Mouse (Mus musculus) embryo, embryonic 10 days (tissue): Measurements from ENCODE around the gene Abcg4.
"Not testable (repeated sequence)": the region's sequence is repeated elsewhere in the genome, so short reads cannot be mapped to it uniquely, and the experiment has no call there.

Experiments
- DNase-seq: peaks from one replicate; pipeline ENCODE4 v3.0.0-alpha.2; 2015; ENCODE audit warnings: low spot score

The Abcg4 gene

DNA sequence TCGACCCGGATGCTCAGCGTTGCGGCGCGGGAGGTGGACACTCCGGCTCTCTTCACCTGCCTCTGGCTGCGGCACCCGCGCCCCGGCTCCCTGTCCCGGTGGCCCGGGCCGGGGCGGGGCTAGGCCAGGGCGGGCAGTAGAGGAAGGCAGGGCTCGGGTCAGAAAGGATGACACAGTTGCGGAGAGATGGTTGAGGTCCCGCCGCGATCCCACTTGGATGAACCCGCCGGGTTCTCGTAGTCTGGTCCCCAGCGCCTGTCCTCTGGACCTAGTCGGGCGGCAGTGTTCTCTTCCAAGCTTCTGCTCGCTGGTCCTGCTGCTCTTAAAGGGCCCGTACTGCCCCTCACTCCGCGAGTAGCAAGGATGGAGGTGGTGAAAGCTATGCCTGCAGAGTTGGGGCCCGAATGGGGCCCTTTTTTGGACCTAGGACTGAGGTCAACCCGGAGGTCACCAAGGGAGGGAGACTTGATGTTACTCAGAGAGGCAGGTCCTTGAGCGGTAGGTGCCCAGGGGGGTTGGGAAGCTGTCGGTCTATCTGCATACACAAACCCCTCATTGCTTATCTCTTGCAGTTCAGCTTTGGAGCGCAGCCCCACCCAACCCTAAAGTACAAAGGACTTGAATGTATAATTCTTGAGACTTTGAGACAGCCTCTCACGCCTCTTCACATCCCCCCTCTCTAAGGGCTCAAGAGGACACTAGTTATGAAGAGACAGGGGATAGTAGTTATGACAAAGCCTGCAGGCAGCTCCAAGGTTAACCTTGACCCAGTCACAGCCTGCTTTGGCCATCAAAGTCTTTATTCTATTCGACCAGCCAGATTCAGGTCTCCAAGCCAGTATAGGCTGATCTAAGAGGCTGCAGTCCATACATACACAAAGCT is at the start of gene Abcg4:
TSS of gene Abcg4 (minus strand) at position 540 of the 883 bp plus-strand sequence.
- peak; percentile 51 for DNase-seq

DNA sequence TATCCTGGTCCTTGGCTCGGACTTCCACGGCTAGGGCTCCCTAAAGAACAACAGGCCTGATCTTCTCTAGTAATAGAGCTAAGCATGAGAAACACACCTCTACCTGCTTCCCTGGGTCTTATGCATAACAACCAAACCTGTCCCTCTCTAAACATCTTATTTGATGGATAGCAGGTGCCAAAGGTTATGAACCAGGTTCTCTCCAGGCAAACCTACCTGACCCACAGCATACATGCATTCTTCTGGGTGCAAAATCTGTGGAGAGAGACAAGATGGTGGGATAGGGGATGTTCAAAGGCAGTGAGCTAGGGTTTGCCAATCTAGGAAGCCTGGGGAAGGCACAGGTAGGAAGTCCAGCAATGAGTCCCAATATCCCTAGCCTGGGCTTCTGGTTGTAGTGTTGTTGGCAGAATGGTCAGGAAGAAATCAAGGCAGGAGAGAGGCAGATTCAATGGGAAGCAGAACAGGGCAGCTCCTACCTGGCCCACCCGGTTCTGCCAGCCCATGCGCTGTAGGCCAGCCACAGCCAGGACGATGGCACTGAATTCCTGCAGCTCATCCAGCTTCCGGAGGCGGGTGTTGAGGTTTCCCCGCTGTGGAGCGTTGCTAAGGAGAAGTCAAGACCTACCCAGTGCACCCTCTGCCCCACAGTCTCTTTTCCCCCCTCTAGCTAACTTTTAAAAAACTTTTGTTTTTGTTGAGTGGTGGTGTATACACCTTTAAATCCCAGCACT is 49.2 kb upstream of the Abcg4 start:
- peak; percentile 19 for DNase-seq

DNA sequence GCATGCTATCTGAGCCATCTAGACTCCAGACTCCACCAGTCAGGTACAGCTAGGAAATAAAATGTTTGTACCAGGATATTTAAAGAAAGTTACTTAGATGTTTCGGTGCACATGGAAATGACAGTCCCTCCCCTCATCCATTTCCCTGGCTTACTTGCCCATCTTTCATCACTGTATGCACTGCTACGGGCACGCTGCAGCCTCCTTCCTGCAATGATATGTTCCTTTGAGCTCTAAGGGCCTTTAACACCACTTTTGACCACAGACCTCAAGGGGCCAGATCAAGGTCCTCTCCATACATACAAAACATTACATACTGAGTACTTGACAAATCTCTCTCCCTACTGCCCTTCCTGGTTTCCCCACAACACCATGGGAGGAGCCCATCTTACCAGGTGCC is 48.5 kb upstream of the Abcg4 start:
- DNase-seq: peak; percentile 24

DNA sequence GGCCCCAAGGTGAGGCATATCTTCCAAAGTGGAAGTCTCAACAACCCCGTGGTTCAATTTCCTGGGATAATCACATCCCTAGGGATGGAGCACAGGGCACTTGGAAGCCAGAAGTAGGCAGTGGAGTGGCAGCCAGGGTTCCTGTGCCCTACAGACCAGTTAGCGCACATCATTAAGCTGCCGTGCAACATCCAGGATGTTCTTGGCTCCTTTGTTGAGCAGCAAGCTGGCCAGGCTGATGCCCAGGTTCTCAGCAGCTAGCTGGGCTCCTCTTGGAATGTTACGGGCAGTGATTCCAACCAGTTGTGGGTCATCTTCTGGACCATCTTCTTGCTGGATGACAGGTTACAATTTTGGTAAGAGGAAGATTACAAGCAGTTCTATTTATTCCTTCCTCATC is 48.1 kb upstream of the Abcg4 start:
- DNase-seq: not testable (repeated sequence)

DNA sequence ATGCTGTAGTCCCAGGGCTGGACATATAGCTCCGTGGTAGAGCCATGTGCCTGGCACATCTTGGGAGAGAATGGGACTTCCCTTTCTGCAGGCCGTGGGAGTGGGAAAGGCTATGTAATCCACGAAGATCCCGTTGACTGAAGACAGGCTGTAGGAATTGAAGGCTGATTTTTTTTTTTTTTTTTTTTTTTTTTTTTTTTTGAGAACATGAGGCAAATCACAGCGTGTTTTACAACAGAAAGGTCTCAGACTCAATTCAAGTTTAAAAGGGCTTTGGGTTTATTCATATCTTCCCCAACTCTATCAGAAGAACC is 47.6 kb upstream of the Abcg4 start:
- DNase-seq: peak; percentile 20

DNA sequence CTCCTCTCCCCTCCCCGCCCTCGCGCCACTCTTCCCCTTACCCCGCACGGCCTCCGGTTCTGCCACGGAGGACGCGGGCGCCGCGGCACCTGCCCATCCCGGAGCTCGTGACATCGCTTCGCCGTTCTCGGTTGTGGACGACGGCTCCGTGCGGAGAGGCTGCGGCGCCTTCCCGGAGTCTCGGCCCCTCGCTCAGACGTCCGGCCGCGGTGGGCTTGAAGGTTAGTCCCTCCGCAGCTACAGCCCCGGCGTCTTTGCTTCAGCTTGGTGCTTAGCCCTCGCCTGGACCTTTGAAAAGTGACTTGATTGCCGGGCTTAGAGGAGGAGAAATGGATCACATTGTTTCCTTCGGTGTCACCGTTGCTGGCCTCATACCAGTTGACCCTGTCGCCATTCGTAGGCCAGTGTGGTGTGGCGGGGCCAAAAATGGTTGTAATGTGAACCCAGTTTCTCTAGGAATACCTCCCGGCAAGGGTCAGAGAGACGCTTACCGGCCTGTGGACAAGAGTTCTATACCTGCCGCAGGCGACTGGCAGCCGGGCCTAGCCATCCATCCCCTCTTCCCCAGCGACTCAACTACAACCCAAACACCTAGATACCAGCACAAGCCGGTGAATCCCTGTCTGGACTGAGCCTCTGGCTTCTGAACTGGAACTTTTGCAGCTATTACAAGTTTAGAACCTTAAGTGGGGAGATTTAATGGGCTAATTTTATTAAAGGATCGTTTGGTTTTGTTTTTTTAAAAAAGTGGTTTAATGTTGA is 47.1 kb upstream of the Abcg4 start:
- peak; percentile 62 for DNase-seq

DNA sequence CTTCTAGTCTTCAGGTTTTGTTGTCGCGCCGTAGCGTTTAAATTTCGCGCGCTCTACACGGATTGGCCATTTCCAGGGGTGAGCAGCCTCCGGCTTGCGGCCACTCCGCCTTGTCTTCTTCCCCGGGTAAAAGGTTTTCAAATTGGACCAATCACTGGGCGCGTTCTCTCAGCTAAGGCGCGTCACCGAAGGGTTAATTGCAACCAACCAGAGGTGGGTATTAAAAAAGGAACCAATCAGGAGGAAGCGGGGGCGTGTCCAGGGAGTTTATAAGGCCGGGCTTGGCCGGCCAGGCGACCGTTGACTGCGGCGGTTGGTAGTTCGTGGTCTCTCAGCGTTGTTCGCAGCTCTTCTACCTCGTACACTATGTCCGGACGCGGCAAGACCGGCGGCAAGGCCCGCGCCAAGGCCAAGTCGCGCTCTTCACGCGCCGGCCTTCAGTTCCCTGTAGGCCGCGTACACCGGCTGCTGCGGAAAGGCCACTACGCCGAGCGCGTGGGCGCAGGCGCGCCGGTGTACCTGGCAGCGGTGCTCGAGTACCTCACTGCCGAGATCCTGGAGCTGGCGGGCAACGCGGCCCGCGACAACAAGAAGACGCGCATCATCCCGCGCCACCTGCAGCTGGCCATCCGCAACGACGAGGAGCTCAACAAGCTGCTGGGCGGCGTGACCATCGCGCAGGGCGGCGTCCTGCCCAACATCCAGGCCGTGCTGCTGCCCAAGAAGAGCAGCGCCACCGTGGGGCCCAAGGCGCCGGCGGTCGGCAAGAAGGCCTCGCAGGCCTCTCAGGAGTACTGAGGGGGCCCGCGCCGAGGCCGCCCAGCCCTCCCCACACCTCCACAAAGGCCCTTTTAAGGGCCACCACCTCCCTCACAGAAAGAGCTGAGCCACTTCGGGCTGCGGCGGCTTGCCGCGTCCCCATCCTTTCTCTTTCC is 46.2 kb upstream of the Abcg4 start, which contains the start of gene H2afx:
TSS of gene H2afx (plus strand) at position 299 of the 935 bp plus-strand sequence.
- peak; percentile 98 for DNase-seq

DNA sequence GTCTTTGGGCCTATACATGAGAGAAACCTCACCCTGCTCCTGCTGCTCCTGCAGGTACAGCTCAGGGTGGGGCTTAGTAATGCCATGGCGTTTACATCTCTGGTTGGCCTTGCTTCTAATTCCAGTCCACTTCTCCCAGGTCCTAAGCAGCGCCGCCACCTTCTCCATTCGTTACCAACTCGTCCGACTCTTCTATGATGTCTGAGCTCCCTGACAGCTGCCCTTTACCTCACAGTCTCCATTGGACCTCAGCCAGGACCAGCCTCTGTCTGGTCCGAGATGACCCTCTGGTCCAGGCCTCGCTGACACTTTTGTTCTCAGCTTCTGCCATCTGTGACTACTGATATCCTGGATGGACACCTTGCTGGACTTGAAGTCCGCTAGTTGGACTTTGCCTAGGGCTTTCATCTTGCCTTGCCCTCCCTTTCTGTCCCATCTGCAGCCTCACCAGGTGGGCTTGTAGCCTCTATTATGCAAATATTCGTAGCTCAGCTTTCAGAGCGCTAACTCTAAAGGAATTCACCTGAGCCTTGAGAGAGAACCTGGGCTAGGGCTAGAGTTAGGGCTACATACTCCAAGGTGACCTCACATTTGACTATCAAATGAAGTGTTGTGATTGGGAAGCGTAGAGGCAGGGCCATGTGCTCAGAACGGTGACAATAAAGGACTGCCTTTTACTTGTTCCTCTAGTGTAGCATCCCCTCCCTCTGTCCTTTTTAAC is 44.7 kb upstream of the Abcg4 start:
- DNase-seq: no peak

DNA sequence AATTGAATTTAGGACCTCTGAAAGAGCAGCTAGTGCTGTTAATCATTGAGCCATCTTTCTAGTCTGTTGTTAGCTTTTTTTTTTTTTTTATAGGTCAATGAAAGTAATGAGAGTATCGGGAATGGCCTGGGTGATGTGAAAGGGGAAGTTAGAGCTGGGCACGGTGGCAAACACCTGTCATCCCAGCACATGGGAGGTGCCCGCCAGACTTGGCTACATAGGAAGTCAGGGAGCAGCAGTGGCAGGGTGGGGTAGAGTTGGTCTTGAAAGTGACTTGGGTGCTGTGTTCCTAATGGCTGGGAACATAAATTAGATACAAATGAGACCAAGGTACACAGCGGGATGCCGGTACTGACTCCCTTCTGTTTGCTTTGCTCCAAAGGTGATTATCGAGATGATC is 42.3 kb upstream of the Abcg4 start:
- DNase-seq: no peak

DNA sequence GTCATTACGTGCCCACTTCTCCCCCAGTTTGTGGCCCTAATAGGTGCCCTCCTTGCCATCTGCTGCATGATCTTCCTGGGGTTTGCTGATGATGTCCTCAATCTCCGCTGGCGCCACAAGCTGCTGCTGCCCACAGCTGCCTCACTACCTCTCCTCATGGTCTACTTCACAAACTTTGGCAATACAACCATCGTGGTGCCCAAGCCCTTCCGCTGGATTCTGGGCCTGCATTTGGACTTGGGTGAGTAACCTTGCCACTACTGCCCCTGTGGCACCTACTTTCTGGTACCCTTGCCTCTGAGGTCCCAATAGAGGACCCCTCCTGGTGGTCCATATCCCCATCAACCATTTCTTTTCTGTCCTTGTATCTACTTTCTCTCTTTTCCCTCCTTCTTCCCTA is 39.5 kb upstream of the Abcg4 start:
- no peak for DNase-seq

DNA sequence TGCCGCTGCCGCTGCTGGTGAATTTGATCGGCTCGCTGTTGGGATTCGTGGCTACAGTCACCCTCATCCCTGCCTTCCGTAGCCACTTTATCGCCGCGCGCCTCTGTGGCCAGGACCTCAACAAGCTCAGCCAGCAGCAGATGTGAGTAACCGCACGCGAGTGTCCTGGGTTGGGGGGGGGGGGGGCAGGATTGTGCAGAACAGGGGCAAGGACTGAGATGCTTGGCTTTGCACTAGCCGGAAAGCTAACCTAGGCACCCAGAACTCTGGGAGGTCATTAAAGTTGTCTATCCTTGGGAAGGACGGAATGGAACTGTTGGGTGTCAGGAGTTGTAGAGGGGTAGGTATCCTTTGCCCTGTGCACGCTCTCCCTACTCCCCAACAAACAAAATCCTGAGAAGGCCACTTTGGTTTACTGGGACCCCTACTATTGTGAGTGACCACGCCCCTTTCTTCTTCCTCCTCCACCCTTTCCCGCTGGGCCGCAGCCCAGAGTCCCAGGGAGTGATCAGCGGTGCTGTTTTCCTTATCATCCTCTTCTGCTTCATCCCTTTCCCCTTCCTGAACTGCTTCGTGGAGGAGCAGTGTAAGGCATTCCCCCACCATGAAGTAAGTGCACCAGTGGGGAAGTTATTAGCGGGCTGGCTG is 38.8 kb upstream of the Abcg4 start:
- peak; percentile 78 for DNase-seq

DNA sequence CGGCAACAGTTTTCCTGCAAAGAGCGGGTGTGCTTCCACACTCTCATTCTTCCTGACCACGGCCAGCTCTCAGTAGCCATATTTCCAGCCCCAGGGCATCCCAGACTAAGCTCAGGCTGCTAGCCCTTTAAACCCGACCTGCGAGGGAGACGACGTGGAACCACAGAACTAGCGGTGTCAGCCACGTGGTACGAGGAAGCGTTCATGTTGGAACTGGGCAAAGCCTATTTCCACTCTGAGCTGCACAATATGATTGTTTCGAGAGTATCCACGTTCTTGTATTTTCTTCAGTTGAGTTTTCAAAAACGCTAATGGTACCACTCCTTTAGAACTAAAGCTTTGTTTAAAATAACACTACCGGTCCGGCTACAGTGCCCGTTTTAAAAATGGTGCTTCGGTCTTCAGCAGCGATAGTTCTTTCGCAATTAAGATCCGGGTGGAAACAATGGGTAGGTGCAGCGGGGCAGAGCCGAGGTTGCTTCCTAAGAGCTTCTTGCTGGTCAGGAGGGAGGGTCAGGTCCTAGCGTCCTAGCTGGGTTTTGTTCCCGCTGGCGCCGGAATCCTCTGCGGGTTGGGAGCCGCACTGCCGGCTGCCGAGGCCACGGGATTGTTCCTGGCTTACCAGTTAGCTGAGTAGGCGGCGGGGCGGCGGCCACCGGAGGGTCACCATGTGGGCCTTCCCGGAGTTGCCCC is 38.1 kb upstream of the Abcg4 start:
- DNase-seq: peak; percentile 93

DNA sequence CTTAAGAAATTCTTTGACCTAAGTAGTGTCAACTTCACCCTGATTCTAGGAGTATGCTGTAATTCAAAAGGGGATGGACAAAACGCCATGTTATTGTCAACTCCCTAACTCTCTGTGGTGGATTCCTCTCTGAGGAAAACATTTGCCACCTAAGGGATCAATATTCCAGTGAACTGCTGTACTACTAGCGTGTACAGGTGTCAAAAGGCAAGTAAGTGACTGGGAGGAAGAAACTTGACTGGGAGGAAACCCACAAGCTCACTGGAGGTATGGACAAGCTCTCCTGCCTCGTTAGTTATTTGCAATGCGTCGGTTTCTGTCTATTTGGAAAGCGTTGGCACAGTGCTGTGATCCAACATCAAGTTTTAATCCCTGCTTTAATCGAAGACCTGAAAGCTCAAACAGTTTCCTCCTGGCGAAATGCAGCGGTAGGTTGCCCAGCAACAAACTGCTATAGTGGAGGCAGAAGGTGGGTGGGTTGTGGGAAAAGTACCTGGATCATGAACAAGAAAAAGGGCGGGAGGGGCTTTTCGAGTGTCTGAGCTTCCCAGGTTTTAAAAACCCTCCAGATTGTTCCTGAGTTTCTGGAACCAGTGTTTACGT is 37.5 kb upstream of the Abcg4 start, which contains the start of gene Dpagt1:
TSS of gene Dpagt1 (plus strand) at position 252 of the 603 bp plus-strand sequence.
- no peak for DNase-seq

DNA sequence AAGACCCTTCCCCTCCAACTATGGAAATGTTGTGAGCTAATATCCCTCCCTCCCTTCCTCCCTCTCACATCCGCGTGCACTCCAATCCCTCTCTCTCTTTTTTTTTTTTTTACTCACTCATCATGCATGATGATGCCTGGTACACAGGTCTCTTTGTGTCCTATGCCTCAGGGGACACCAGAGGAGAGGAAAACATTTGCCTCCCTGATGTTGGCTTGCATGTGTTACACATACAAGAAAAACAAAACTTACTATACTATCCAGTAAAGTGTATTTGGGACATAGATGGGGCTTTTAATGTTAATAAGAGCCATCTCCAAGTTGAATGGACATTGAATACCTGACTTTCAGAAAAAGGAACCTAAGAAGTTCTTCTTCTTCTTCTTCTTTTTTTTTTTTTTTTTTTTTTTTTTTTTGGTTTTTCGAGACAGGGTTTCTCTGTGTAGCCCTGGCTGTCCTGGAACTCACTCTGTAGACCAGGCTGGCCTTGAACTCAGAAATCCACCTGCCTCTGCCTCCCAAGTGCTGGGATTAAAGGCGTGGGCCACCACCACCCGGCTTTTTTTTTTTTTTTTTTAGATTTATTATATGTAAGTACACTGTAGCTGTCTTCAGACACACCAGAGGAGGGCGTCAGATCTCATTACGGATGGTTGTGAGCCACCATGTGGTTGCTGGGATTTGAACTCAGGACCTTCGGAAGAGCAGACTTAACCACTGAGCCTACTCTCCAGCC is 36.8 kb upstream of the Abcg4 start:
- DNase-seq: not testable (repeated sequence)

DNA sequence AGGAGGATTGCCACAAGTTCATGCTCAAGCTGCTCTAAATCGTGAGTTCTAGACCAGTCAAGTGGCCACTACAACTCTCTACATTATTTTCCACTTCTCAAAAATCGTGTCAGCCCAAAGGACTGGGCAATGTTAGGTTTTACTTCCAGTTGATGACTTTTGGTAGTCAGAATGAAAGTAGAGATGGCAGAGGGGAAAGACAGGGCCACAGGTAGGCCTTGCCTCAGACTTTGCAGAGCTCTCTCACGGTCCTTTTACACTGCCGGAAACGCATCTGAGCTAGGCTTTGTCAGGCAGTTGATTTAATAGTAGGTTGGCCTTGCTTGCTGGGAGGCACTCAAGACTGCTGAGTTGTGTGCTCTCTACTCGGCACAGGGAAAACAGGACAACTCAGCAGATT is 35.7 kb upstream of the Abcg4 start:
- no peak for DNase-seq

DNA sequence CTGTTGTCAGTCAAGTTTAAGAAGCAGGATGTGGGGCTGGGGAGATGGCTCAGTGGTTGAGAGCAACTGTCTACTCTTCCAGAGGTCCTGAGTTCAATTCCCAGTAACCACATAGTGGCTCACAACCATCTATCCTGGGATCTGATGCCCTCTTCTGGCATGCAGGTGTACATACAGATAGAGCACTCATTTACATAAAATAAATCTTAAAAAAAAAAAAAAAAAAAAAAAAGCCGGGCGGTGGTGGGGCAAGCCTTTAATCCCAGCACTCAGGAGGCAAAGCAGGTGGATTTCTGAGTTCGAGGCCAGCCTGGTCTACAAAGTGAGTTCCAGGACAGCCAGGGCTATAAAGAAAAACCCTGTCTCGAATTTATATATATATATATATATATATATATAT is 35.2 kb upstream of the Abcg4 start:
- DNase-seq: not testable (repeated sequence)

DNA sequence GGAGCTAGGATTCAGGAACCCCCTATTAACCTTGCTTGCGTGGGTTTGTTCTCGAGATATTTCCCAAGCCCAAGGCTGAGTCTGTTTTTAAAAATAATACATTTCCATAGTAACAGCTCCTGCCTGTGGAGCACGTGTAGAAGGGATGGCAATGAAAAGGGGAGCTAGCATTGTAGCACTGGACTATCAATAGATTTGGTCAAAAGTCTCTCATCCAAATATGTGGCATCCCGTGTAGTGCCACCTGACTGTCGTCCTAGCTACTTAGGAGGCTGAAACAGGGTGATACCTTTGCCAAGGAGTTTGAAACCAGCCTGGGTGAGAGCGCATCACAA is 32.4 kb upstream of the Abcg4 start:
- no peak for DNase-seq
